Comparison of ENCODE assay signal across 22 mouse cellular contexts in genomic region chr8:93655752-93656151, GRCm38 (mm10).
DNase-seq lines count a peak whose midpoint lies in the region; ATAC-seq lines count a peak whose summit lies in the region.
"Had no signal": no experiment of that assay in that cellular context is flagged by ENCODE, and none has a peak within 500 bp of the region (broad histone marks: within the 10 kb centered on the region; RNA-seq: fewer than 3 reads in every experiment).

No protein-coding gene starts in this region.

- H3K27me3 ChIP-seq in intestine, embryonic 14.5 days (replicated peaks; ENCODE audit: control insufficient read depth, insufficient read depth, low read length) = no peaks in the 10 kb centered on the region
- H3K27me3 ChIP-seq in intestine, embryonic 16.5 days (replicated peaks; ENCODE audit: control insufficient read depth, insufficient read depth, low read length) = no peaks in the 10 kb centered on the region
- H3K27me3 ChIP-seq: CH12.LX had no signal

- no peak overlapping the region for H3K4me3 ChIP-seq in intestine, embryonic 14.5 days (ENCODE audit: low read depth, low read length)
- no peak overlapping the region for H3K4me3 ChIP-seq in intestine, embryonic 16.5 days (ENCODE audit: low read length)

- H3K4me1 ChIP-seq in intestine, embryonic 14.5 days (replicated peaks; ENCODE audit: control insufficient read depth, insufficient read depth, low read length) = no peaks in the 10 kb centered on the region
- no peaks in the 10 kb centered on the region for H3K4me1 ChIP-seq in intestine, embryonic 16.5 days (ENCODE audit: control insufficient read depth, insufficient read depth, low read length)

- WGBS in intestine, embryonic 14.5 days = 85% methylated on average over 9 of the region's 9 CpGs
- WGBS in intestine, embryonic 16.5 days = 85% methylated on average over 9 of the region's 9 CpGs

- no peak overlapping the region for H3K27ac ChIP-seq in intestine, embryonic 14.5 days (ENCODE audit: low read depth)
- no peak overlapping the region for H3K27ac ChIP-seq in intestine, embryonic 16.5 days (ENCODE audit: low read length)

- H3K4me2 ChIP-seq in intestine, embryonic 14.5 days (ENCODE audit: low read length) = no peak overlapping the region
- no peak overlapping the region for H3K4me2 ChIP-seq in intestine, embryonic 16.5 days (ENCODE audit: low read depth, low read length)

- no peaks in the 10 kb centered on the region for H3K36me3 ChIP-seq in intestine, embryonic 14.5 days (ENCODE audit: control insufficient read depth, insufficient read depth, low read length)
- no peaks in the 10 kb centered on the region for H3K36me3 ChIP-seq in intestine, embryonic 16.5 days (ENCODE audit: control insufficient read depth, insufficient read depth, low read length)
- H3K36me3 ChIP-seq: G1E had no signal

- ATAC-seq in frontal cortex, adult (ENCODE audit: low TSS enrichment) = peak; percentile 55; the same call in 1 of the 2 replicates
- ATAC-seq in intestine, embryonic 14.5 days (replicated peaks; ENCODE audit: low FRiP score, low TSS enrichment, low read depth) = no peak
- ATAC-seq in intestine, embryonic 16.5 days = no peak
- ATAC-seq: activated CD4-positive, CD25-positive, alpha-beta regulatory T cell, adult 4 months; CD4-positive, CD25-positive, alpha-beta regulatory T cell, adult 4 months; Patski had no signal

- DNase-seq in frontal cortex, postnatal 14 days (ENCODE audit: low spot score in 2 of 2) = no peak
- DNase-seq in intestine, embryonic 14.5 days (ENCODE audit: low spot score) = peak; percentile 10
- peak; percentile 31 for DNase-seq in brain, adult 2 months (ENCODE audit: low read depth, low spot score)
- DNase-seq in spleen, adult 18-20 months = no peak
- DNase-seq: adrenal gland, adult 2 months; adrenal gland, adult 8-10 months; adrenal gland, postnatal 10 days; adrenal gland, postnatal 14 days; adrenal gland, postnatal 25 days; adrenal gland, postnatal 36 days; B cell, adult 2 months; cerebellum, adult 11 months; cerebellum, adult 11-12 months; cerebellum, adult 18-20 months; cerebellum, adult 2 months had no signal

- no peaks in the 10 kb centered on the region for H3K9me3 ChIP-seq in intestine, embryonic 14.5 days (ENCODE audit: control insufficient read depth, low read length)
- H3K9me3 ChIP-seq in intestine, embryonic 16.5 days (ENCODE audit: control insufficient read depth, low read length) = no peaks in the 10 kb centered on the region

- H3K9ac ChIP-seq in intestine, embryonic 14.5 days (ENCODE audit: low read length) = no peak overlapping the region
- H3K9ac ChIP-seq in intestine, embryonic 16.5 days (ENCODE audit: low read depth, low read length) = no peak overlapping the region

Comparison
In these comparisons a context has a peak if more than half of its experiments do, and no peak if none do; other contexts are left out.
1. DNase-seq: peak in intestine, embryonic 14.5 days (single experiment) and brain, adult 2 months (single experiment); none in frontal cortex, postnatal 14 days (0 of 2) and spleen, adult 18-20 months (0 of 2).